Mouse (Mus musculus) ZHBTc4 (cell line): ENCODE measurements around the gene Kpna2.
A peak's percentile ranks its signal among the peaks of the same experiment; 100 is the strongest.

Source experiments
- DNase-seq: peaks from one replicate; pipeline ENCODE4 v3.0.0-alpha.2; 2011; ENCODE audit warnings: low read depth, low spot score

The Kpna2 gene

DNA sequence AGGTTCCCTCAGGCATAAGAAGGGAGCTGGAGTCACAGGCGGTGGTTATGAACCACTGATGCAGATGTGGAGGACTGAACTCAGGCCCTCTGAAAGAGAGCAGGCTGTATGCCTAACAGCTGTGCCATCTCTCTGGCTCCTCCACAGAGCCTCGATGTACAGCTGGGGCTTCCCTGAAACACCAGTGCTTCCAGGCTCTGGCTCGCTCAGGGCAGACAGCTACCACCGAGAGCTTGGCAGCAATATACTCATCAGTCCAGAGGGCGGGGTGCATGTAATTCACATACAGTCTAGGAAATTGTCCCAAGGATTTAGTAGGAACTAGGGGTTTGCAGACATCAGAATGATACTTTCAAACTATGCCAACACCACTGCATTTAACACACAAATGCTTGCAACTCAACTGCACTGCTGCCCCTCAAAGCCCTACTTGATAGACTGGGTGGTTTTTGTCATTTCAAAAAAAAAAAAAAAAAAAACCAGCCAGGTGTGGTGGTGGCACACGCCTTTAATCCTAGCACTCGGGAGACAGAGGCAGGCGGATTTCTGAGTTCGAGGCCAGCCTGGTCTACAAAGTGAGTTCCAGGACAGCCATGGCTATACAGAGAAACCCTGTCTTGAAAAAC is 13.2 kb downstream of the Kpna2 start:
- DNase-seq, result peak; percentile 44

DNA sequence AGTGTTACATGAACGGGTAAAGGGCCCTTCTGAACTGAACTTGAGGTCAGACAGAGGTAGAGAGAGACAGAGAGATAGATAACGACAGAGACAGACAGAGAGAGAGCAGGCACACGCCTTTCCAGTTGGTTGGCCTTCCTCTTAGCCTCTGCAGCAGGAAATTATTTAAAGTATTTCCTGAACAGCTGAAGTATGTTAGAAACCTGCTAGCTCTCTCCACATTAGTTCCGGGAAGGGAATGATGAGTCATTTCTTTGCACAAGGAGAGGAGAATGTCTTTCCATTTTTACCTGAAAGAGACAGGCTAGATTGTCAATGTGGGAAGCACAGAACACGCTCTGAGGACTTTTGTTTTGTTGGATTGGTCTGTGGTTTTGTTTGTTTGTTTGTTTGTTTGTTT is 17.0 kb downstream of the Kpna2 start:
- DNase-seq, result no peak

DNA sequence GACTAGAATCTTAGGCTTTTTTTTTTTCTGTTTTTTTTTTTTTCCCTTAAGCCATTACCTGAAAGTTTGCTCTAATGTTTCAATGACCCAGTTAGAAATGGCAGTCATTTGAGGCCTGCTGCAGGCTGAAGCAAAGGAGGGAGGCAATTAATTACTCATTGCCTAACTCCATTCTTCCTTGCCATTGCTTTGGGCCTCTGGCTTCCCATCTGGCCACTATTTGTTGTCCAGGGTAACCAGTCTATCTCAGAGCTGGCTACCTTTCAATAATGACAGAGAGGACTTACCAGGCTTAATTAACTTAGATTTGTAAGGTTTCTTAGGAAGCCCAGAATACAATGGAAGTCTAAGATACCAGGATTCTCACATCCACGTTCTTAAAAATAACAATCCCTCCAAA is 17.6 kb downstream of the Kpna2 start:
- no peak for DNase-seq

DNA sequence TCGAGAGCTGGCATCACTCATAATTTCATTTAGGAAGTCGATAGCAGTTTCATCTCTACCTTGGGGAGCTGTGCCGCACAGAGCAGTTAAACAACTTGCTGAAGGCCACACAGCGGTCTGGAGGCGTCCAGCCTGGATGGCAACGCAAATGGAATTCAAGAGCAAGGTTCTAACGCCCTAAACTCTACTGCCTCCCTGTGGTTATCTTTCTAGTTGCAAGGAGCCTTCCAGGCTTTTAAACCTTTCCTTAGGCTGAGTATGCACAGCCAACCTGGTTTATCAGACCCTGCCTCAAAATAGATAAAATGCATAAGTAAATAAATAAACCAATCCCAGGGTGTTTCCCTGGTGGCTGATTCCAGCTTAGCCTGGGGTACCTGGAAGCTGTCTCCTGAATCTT is 18.9 kb downstream of the Kpna2 start:
- DNase-seq, result peak; percentile 87

DNA sequence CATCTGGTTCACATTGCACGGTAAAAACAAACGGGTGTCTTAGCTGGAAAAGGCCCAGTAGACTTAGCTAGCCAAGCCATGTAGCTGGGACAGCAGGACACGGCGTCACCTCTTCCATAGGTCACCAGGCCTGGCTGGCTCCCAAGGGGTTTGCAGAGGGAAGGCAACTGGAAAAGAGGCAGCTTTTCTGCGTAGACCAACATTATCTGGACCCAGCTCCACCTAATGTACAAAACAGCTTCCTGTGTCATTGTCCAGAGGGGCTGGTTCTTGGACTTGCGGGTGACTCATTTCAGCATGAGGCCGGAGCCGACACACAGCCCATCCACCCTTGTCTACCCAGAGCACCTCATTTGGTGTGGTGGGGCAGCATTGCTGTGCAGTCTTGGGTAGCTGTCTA is 23.1 kb downstream of the Kpna2 start:
- DNase-seq, result no peak

DNA sequence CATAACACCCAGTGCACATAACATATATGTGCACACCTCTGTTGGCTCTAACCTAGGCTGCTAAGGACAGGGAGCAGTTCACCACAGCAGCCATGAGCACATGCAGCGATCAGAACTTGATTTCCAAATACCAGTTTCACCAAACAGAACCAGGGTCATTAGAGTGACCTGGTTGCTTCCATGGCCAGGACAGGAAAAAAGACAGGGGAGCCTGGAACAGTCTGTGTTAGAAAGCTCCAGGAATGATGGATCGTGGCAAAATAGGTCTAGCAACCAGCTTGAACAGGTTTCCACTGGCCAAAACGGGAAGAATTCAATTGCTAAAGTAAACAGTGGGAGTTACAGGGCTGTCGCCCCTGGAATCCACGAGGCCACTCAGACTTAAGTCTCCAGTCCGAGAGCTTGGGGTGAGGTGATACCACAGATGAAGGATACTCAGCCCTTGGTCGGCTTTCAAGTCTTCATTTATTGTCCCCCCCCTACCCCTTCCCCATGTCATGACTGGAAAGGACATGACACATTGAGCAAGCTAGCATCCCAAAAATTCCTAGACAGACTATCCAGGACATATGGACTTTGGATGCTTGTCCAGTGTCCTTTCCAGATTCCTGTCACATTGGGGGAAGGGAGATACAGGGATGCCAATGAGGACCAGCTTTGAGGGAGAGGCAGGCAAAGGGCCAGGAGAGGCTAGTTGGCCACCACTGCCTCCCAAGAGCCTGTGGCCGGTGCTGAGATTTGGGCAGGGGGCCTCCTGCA is 23.7 kb downstream of the Kpna2 start:
- DNase-seq, result no peak

DNA sequence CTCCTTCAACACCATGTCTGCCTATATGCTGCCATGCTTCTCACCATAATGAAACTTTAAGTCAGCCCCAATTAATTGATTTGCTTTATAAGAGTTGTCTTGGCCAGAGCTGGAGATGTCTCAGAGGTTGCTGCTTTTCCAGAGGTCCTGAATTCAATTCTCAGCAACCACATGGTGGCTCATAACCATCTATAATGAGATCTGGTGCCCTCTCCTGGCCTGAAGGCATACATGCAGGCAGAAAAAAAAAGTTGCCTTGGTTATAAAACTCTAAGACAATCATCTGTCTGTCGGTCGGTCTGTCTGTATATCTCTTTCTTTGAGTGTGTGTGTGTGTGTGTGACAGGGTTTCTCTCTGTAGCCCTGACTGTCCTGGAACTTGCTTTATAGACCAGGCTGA is 24.9 kb downstream of the Kpna2 start:
- DNase-seq, result peak; percentile 69

DNA sequence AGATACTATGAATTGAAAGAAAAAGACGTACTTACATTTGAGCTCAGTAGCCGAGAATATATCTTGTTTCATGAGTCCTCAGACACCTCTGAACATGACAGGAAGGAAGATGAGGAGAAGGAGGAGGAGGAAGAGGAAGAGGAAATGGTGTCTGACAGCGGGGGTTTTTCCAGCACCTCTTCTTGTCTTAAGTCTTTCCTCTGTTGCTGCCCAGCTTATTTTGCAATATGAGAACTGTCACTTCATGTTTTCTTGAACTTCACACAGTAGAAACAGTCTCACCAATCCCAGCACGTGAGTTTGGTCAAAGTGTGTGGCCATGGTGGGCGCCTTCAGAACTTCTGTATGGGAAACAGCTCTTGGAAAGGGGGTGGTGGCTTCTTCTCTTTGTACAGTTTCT is 26.3 kb downstream of the Kpna2 start:
- no peak for DNase-seq

DNA sequence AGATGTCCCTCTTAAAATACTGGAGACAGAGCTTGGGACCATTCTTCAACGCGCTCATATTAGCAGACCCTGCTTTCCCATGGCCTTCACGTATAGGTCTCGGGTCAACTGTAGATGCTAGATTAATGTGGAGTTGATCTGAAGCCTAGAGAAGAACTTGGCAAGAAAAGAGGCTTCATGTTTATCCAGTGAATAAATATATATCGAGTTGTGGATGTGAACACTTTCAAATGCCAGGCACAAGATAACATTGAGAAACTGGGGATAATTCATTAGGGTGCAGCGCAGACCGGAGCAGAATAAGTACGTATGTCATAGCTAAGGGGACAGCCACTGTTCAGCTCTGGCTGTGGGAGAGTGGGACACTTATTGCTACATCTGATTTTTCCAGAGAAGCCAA is 29.5 kb downstream of the Kpna2 start:
- DNase-seq, result no peak

DNA sequence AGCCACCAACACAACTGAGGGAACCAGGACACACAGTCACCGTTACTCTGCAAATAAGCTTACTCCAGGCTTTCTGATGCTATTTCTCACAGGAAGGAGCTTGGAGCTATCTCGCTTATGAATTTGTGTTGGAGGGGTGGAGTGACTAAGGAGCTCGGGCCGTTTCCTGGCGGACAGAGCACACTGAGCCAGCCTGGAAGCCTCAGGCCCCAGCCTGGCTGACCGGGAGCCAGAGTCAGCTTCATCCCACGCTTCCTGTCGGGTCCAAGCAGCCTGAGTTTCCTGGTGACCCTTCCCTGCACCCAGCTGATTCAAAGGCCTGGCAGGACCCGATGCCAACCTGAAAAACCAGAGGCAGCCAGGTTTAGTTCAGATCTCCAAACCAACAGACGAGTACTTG is 31.7 kb downstream of the Kpna2 start:
- no peak for DNase-seq

DNA sequence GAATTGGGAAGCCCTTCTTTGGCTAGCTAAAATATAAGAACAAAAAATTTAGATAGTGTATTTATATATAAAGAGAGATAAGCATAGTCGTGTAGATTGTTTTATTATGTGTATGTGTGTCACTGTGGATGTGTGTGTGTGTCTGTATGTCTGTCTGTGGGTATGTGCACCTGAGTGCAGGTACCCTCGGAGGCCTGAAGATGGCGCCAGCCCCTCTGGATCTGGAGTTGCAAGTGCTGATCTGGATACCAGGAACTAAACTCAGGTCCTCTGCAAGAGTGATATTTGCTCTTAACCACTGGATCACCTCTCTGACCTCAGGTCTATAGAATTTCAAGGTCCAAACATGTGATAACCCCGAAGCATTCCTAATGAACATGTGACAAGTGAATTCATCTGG is 33.5 kb downstream of the Kpna2 start:
- peak; percentile 58 for DNase-seq

DNA sequence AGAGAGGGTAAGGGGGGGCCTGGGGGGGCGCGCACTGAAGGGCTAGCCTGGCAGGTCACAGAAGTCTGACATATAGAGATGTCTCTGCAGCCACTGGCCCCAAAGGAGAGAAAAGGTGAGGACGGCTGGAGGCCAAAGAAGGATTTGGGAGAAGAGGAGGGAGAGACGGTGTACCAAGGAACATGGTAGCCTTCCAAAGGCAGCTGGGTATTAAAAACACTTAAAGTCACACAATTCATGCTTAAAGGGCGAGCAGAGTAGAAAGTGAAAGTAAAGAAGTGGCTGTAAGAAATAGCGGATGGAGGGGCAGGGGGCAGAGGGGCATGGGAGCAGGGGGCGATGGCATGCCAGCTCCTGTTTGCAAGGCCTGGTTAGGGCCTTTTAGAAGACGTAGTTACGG is 37.0 kb downstream of the Kpna2 start:
- DNase-seq, result no peak

DNA sequence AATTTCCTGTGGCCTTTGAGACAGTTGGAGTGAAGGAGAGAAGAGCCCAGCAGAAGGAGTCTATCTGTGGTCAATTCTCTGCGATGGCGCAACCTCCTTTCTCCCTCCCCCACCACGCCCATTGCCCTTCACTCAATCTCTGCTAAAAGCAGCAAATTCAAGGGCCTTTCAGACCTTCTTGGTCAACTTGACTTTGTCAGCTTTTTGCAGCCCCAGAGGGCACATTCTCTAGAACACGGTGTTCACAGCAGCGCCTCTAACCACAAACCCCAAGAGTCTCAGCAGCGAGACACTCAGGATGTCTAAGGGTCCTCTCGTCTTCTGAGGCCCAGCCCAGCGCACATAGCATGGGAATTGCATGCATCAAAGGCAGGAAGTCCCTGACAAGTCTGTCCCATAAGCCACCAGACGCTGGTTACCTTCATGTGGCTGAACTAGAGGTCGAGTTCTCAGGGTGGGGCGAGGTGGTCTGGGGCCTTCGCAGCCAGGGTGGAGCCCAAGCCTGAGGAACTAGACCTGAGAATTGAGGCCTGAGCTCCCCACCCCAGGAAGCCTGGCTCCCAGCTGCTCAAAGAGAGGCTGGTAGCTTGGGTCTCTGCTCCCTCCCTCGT is 37.8 kb downstream of the Kpna2 start:
- DNase-seq, result peak; percentile 55

DNA sequence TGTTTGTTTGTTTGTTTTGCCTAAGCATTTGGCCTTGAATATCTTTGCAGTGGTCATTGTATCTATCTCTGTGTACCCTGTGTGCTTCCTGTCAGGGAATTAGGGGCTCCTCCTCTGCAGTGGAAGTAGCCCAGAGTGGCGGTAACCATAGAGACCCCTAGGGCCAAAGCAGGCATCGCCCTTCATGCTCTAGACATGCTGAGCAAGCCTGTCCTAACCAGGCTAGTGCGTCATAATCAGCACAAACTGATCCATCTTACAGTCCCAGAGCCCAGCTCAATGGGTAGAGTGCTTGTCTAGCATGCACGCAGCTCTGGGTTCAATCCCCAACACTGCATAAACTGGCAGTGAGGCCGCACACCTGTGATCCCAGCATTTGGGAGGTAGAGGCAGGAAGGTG is 40.2 kb downstream of the Kpna2 start:
- no peak for DNase-seq

DNA sequence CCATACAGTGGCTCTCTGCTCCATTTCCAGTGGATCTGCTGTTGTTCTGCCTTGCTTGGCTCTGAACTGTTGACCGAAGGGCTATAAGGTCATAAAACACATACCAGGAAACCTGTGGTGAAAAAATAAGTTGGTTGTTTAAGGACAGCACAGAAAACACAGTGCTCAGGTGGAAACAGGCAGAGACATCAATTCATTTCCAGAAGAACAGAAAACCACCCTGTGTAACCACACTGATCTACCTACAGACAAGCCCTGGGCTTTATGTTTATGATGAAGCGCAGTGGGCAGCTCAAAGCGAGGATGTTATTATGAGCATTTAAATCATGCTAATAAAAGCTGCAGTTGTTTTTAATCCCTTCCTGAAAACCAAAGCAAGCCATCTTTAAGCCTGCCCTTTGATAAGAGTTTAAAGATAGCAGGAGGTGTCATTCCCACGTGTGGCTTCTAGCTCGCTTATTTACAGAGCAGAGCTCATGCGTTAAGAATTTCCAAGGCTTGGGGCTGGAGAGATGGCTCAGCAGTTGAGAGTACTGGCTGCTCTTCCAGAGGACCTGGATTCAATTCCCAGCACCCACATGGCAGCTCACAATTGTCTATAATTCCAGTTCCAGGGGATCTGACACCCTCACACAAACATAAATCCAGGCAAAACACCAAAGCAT is 40.8 kb downstream of the Kpna2 start:
- DNase-seq, result no peak

DNA sequence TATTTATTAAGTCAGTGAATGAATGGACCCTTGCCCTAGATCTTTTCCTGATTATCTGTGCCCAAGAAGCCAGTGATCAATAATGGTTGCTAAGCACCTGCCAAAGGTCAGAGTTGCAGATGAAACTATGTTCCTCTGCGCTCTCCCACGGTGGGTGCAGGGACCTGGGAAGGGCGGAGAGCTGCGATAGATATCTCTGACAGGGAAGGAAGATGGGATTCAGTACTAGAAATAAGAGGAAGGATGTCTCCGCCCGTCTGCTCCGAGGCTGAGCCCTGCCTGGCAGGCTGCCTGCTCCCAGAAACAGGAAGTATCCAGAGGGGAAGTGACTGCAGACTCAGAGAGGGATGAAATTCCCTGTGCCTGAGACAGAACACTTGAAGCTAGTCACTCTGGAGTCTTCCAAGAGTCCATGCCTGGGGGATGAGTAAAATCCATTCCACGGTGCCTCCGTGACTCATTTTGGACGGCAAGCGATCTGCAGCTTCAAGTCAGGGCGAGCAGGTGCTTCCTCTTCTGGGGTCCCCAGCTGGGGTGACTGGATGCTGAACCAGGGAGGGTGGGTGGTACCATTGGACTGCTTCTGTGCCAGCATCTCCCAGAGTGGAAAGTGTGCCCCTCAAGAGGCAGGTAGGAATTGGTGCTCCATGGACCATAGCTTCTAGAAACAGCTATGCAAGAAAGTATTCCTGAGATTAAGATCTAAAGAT is 41.9 kb downstream of the Kpna2 start:
- DNase-seq, result no peak

DNA sequence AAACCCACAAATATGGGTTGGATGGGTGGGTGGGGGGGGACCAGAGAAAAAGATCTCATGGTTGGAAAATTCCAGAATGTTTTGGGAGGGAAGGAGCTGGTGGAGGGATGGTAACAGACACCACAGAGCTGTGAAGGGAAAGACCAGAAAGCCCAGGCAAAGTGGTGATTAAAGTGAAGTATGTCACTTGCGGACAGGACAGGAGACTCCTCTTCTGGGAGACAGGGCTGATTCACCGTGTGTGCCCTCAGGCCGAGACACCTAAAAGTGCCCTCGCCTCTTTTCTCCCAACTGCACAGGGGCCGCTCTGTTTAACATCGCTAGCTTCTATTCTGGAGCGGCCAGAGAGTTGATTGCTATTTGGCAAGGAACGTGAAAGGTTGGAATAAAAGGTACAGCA is 44.8 kb downstream of the Kpna2 start:
- no peak for DNase-seq

DNA sequence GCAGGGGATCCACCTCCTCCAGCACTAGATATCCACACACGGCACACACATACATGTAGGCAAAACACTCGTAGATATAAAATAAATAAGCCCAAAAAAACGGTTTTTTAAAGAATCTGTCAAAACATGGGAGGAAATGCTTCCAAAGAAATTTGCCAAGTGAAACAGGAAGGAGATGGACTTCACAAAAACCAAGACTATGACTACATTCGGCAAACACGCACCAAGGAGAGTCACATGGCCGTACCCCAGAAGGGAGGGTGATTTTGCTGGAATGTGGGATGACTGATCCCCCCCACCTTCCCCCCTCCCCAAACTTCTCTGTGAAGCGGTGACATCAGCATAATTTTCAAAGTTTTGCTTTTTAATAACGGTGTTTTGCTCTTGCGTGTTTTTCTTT is 45.2 kb downstream of the Kpna2 start:
- no peak for DNase-seq
